Mouse (Mus musculus): ENCODE data around the gene Serpini1.
A peak's percentile ranks its signal among the peaks of the same experiment; 100 is the strongest.

DNA sequence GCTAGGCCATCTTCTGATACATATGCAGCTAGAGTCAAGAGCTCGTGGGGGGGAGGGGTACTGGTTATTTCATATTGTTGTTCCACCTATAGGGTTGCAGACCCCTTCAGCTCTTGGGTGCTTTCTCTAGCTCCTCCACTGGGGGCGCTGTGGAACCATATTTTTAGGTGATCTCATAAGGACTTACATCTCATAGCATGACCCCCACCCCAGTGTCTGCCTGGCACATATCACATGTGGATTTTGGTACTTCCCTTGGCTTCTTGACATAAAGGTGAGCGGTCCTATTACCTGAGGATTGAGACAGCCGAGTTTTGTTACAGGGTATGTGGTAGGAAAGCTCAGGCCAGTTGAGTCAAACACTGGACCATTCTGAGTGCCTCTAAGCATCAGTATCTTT is 22.0 kb downstream of the Serpini1 start:
- peak; percentile 40 for TF ChIP-seq CTCF (IDR thresholded peaks at IDR 0.05; ENCODE audit: low read depth)
- no peak for TF ChIP-seq EP300 (optimal IDR thresholded peaks at IDR 0.05)

Data from stomach, postnatal 0 days (tissue).